Mouse (Mus musculus): Measurements from ENCODE around the gene Clps.

Gene Clps

GRCm38 (mm10) chr17:28517956-28518614 is 42.5 kb downstream of the Clps start:
- DNase-seq, result peak; percentile 94 to 96

- DNase-seq, result peak; percentile 84 to 90
These were observed 43.1 kb downstream of the Clps start, which contains the start of gene Fkbp5 for GRCm38 (mm10) chr17:28517441-28517955. Gene Fkbp5, minus strand, starts transcription at chr17:28517527.

GRCm38 (mm10) chr17:28516881-28517280 is 43.7 kb downstream of the Clps start:
- DNase-seq, result no peak

GRCm38 (mm10) chr17:28515431-28516341 is 44.9 kb downstream of the Clps start:
- peak; percentile 85 to 92 for DNase-seq

GRCm38 (mm10) chr17:28514555-28514954 is 46.0 kb downstream of the Clps start:
- DNase-seq, result no peak

GRCm38 (mm10) chr17:28513844-28514243 is 46.7 kb downstream of the Clps start:
- DNase-seq, result peak in 1 of 2 experiments; percentile 48

- no peak for DNase-seq
These were observed 47.2 kb downstream of the Clps start for GRCm38 (mm10) chr17:28513337-28513736.

- peak; percentile 70 to 84 for DNase-seq
These were observed 47.9 kb downstream of the Clps start for GRCm38 (mm10) chr17:28512696-28513095.

GRCm38 (mm10) chr17:28511616-28512541 is 48.7 kb downstream of the Clps start:
- DNase-seq, result no peak

- peak; percentile 55 to 70 for DNase-seq
These were observed 49.9 kb downstream of the Clps start for GRCm38 (mm10) chr17:28510445-28511342.

Measured in lung, adult 18-20 months (tissue).